Mouse (Mus musculus) cerebral cortex, adult 2 months (tissue): ENCODE results near the gene Txnrd1.

ENCODE experiments used
- WGBS: fragments of 180-500 bp; shearing (Covaris S2); methylation state at CpG from one replicate; pipeline ENCODE4 v1.1.7; 2018; 5-methylcytosine and 5-hydroxymethylcytosine counted together

Gene Txnrd1

GRCm38 (mm10) chr10:82818661-82819060, 15.1 kb upstream of the Txnrd1 start:
- 88% methylated on average over 6 of the region's 6 CpGs for WGBS

GRCm38 (mm10) chr10:82823108-82823778, 10.5 kb upstream of the Txnrd1 start:
- WGBS = 78% methylated on average over 14 of the region's 14 CpGs

- WGBS = 72% methylated on average over 5 of the region's 5 CpGs
Measured at GRCm38 (mm10) chr10:82823779-82824177, 10.0 kb upstream of the Txnrd1 start.

GRCm38 (mm10) chr10:82824541-82824940, 9.2 kb upstream of the Txnrd1 start:
- WGBS = 80% methylated on average over 10 of the region's 10 CpGs

- WGBS = 29% methylated on average over 6 of the region's 6 CpGs
Measured at GRCm38 (mm10) chr10:82826516-82826915, 7.2 kb upstream of the Txnrd1 start.

- 92% methylated on average over 3 of the region's 3 CpGs for WGBS
Measured at GRCm38 (mm10) chr10:82835898-82836297, 2.1 kb downstream of the Txnrd1 start.

- 77% methylated on average over 7 of the region's 7 CpGs for WGBS
Measured at GRCm38 (mm10) chr10:82838390-82838789, 4.6 kb downstream of the Txnrd1 start.

- WGBS = 52% methylated on average over 6 of the region's 6 CpGs
Measured at GRCm38 (mm10) chr10:82844090-82844489, 10.3 kb downstream of the Txnrd1 start.

- WGBS = 49% methylated on average over 8 of the region's 8 CpGs
Measured at GRCm38 (mm10) chr10:82844731-82845130, 11.0 kb downstream of the Txnrd1 start.

GRCm38 (mm10) chr10:82847821-82848459, 14.2 kb downstream of the Txnrd1 start:
- 88% methylated on average over 9 of the region's 9 CpGs for WGBS

GRCm38 (mm10) chr10:82849686-82850353, 16.1 kb downstream of the Txnrd1 start:
- 74% methylated on average over 16 of the region's 16 CpGs for WGBS

GRCm38 (mm10) chr10:82850354-82850752, 16.6 kb downstream of the Txnrd1 start:
- WGBS = 85% methylated on average over 5 of the region's 5 CpGs

GRCm38 (mm10) chr10:82851751-82852150, 18.0 kb downstream of the Txnrd1 start:
- WGBS = 88% methylated on average over 6 of the region's 6 CpGs

- 54% methylated on average over 10 of the region's 10 CpGs for WGBS
Measured at GRCm38 (mm10) chr10:82858032-82858680, 24.4 kb downstream of the Txnrd1 start.

GRCm38 (mm10) chr10:82858691-82859532, 25.2 kb downstream of the Txnrd1 start:
- WGBS = 1% methylated on average over 49 of the region's 49 CpGs

GRCm38 (mm10) chr10:82859533-82859915, 25.8 kb downstream of the Txnrd1 start:
- under 1% methylated on average over 8 of the region's 8 CpGs for WGBS

- under 1% methylated on average over 50 of the region's 50 CpGs for WGBS
Measured at GRCm38 (mm10) chr10:82860181-82860928, 26.6 kb downstream of the Txnrd1 start.

GRCm38 (mm10) chr10:82860929-82861315, 27.2 kb downstream of the Txnrd1 start:
- 33% methylated on average over 8 of the region's 8 CpGs for WGBS

- 67% methylated on average over 5 of the region's 5 CpGs for WGBS
Measured at GRCm38 (mm10) chr10:82863106-82863680, 29.4 kb downstream of the Txnrd1 start.

GRCm38 (mm10) chr10:82863827-82864226, 30.1 kb downstream of the Txnrd1 start:
- WGBS = 82% methylated on average over 7 of the region's 7 CpGs
